Mouse (Mus musculus) kidney, adult 2 months (tissue): Measurements from ENCODE around the gene Dbn1. TPM values are rescaled to one million over a fixed set of nuclear protein-coding genes. Genes with fewer than 3 reads are reported as not detected.

ENCODE experiments used
- DNase-seq: peaks from one replicate; pipeline ENCODE4 v3.0.0; 2021
- H3K27ac ChIP-seq: fragments of 200-500 bp; 2 replicates; pipeline ENCODE4 v1.5.1; 2012; ENCODE audit warnings: low read depth, low read length, control low read depth, inconsistent platforms; ENCODE audit not compliant: insufficient read depth
- H3K27me3 ChIP-seq: fragments of 200-500 bp; replicated peaks from 2 replicates; pipeline ENCODE4 v1.6.1; 2012; ENCODE audit warnings: mild to moderate bottlenecking, moderate library complexity, low read length, inconsistent platforms; ENCODE audit not compliant: control insufficient read depth, insufficient read depth
- H3K36me3 ChIP-seq: fragments of 200-500 bp; 2 replicates; pipeline ENCODE4 v1.6.1; 2012; ENCODE audit warnings: mild to moderate bottlenecking, moderate library complexity, low read length, inconsistent platforms; ENCODE audit not compliant: control insufficient read depth, insufficient read depth
- H3K4me1 ChIP-seq: fragments of 200-500 bp; 2 replicates; pipeline ENCODE4 v1.6.1; 2011; ENCODE audit warnings: low read length; ENCODE audit not compliant: control insufficient read depth, insufficient read depth
- H3K4me3 ChIP-seq: fragments of 200-500 bp; 2 replicates; pipeline ENCODE4 v1.5.1; 2011; ENCODE audit warnings: mild to moderate bottlenecking, low read depth, low read length, control low read depth; ENCODE audit not compliant: insufficient read depth
- CTCF ChIP-seq: fragments of 200-500 bp; conservative IDR thresholded peaks from 2 replicates; pipeline ENCODE4 v1.5.1; 2011; ENCODE audit warnings: low read depth, mild to moderate bottlenecking, control low read depth, low read length, moderate library complexity, mixed read lengths; ENCODE audit not compliant: insufficient read depth, insufficient read length
- POLR2A ChIP-seq: fragments of 200-500 bp; IDR thresholded peaks from one replicate; pipeline ENCODE4 v1.6.1; 2011; ENCODE audit warnings: low read depth, low read length, control low read depth
- WGBS: fragments of 180-500 bp; shearing (Covaris S2); methylation state at CpG from one replicate; pipeline ENCODE4 v1.1.7; 2018; 5-methylcytosine and 5-hydroxymethylcytosine counted together
- polyA plus RNA-seq: library from polyadenylated mRNA; depleted of rRNA; stranded (reverse); fragments of >200 nt; gene quantifications from 2 replicates; pipeline ENCODE4 v1.2.3, GENCODE M21; 2012; rRNA removed

The Dbn1 gene
- polyA plus RNA-seq = 16.9 and 21.0 TPM in 2 replicates

GRCm38 (mm10) chr13:55487578-55488498 lies at the start of gene Dbn1:
Dbn1 (minus strand) TSS chr13:55488111.
- 2% methylated on average over 80 of the region's 83 CpGs for WGBS
- Histone ChIP-seq H3K36me3 (no peaks in the 10 kb centered on the region), H3K4me1 (no peaks in the 10 kb centered on the region), H3K27me3 (0 out of 2 replicates have a peak, but pooled peaks cover 1% of the 10 kb centered on the region), H3K27ac (no peak within 1 kb of the TSS), H3K4me3 (peak within 1 kb of the TSS; percentile 68)
- DNase-seq = no peak
- no peak for TF ChIP-seq POLR2A
- no peak for TF ChIP-seq CTCF

- Histone ChIP-seq H3K27ac (no peak within 1 kb of the TSS), H3K27me3 (no peaks in the 10 kb centered on the region), H3K4me1 (peaks cover 3% of the 10 kb centered on the region; the same call in 1 of the 2 replicates), H3K4me3 (peak within 1 kb of the TSS; percentile 73), H3K36me3 (peaks cover 2% of the 10 kb centered on the region; the same call in 1 of the 2 replicates)
- peak; percentile 100 for DNase-seq
- TF ChIP-seq CTCF (peak; percentile 96), POLR2A (peak; percentile 33)
- WGBS = 1% methylated on average over 70 of the region's 70 CpGs
Observed at GRCm38 (mm10) chr13:55536194-55537175, 48.6 kb upstream of the Dbn1 start, which contains the start of gene Ddx41. Ddx41 (minus strand) TSS chr13:55536658.

GRCm38 (mm10) chr13:55535796-55536193 lies 47.9 kb upstream of the Dbn1 start:
- no peaks in the 10 kb centered on the region for H3K27me3 ChIP-seq
- peaks cover 3% of the 10 kb centered on the region; the same call in 1 of the 2 replicates for H3K4me1 ChIP-seq
- no peaks in the 10 kb centered on the region; the same call in 1 of the 2 replicates for H3K36me3 ChIP-seq
- no peak overlapping the region for H3K27ac ChIP-seq
- 13% methylated on average over 17 of the region's 17 CpGs for WGBS
- peak; percentile 11 for DNase-seq
- no peak for TF ChIP-seq CTCF
- no peak for TF ChIP-seq POLR2A
- H3K4me3 ChIP-seq = peak overlapping the region; percentile 73

GRCm38 (mm10) chr13:55535191-55535590 lies 47.3 kb upstream of the Dbn1 start:
- H3K4me1 ChIP-seq = peaks cover 3% of the 10 kb centered on the region; the same call in 1 of the 2 replicates
- no peak overlapping the region for H3K27ac ChIP-seq
- WGBS = 87% methylated on average over 15 of the region's 15 CpGs
- peak overlapping the region; percentile 73; the same call in 1 of the 2 replicates for H3K4me3 ChIP-seq
- TF ChIP-seq POLR2A (no peak), CTCF (no peak)
- H3K36me3 ChIP-seq = no peaks in the 10 kb centered on the region; the same call in 1 of the 2 replicates
- H3K27me3 ChIP-seq = no peaks in the 10 kb centered on the region
- DNase-seq = no peak

- WGBS = 49% methylated on average over 8 of the region's 8 CpGs
- H3K27ac ChIP-seq = no peak within 1 kb of the TSS
- no peak within 1 kb of the TSS for H3K4me3 ChIP-seq
- no peaks in the 10 kb centered on the region for H3K36me3 ChIP-seq
- H3K27me3 ChIP-seq = no peaks in the 10 kb centered on the region
- DNase-seq = peak; percentile 24
- TF ChIP-seq POLR2A = no peak
- H3K4me1 ChIP-seq = no peaks in the 10 kb centered on the region
Observed at GRCm38 (mm10) chr13:55529198-55529915, 41.4 kb upstream of the Dbn1 start, which contains the start of gene Dok3. Dok3 (minus strand) TSS chr13:55529296.

DNA sequence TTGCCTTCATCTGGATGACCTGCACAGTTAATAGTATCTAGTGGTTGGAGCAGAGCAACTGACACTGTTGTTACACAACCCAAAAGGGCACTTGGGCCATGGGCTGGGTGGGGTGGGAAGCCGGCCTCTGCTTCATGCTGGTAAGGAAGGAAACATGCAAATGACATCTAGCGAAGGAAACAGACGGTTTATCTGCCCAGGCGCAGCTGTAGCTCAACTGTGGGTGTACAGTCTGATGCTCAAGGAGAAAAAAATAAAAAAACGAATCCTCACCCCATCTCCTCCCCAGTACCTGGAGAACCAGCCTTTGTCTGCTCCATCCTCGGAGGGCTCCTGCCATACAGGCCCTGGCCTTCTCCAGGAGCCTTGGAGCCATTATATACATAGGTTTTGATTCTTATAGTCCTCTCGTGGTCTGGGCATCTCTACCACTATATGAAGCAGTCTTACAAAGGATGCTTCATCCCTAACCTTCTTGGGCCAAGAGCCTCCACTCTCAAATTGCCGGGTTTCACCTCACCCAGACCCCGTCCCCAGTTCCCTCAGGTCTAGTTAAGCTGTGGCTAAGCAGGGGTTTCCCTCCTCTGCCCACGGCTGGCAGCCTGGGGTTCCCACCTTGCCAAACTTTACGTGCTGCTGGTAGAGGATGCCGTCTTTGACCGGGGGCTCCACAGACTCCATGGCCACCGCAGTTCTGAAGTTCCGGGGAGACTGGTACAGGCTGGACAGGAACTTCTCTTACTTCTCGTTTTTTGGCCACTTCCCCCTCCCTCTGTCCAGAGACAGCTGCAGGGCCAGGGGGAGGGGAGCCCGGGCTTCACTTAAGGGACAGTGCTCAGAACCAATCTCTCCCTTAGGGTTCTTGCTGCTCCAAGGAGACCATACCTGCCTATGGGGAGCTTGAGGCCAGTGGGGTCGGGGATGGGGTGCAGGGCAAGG lies 40.2 kb upstream of the Dbn1 start:
- no peaks in the 10 kb centered on the region for H3K36me3 ChIP-seq
- H3K4me3 ChIP-seq = no peak overlapping the region
- no peaks in the 10 kb centered on the region for H3K4me1 ChIP-seq
- H3K27me3 ChIP-seq = no peaks in the 10 kb centered on the region
- no peak for DNase-seq
- no peak overlapping the region for H3K27ac ChIP-seq
- 75% methylated on average over 18 of the region's 18 CpGs for WGBS
- TF ChIP-seq POLR2A = no peak
- no peak for TF ChIP-seq CTCF
